Mouse (Mus musculus) G1E (cell line): ENCODE measurements at regions not wholly inside any gene's neighbourhood (a gene's known extent, or its start where the extent isn't known, plus 50 kb on each side); places are given as distances from the start of the nearest gene placed in this dataset.

Experiments used
- CTCF ChIP-seq: IDR thresholded peaks from 2 replicates; pipeline ENCODE4 v1.5.1; 2012; ENCODE audit warnings: low read depth, low read length, inconsistent platforms, mixed read lengths
- GATA1 ChIP-seq: IDR thresholded peaks from 2 replicates; pipeline ENCODE4 v1.6.1; 2012; ENCODE audit warnings: borderline replicate concordance, low read length, inconsistent platforms, mixed read lengths

DNA sequence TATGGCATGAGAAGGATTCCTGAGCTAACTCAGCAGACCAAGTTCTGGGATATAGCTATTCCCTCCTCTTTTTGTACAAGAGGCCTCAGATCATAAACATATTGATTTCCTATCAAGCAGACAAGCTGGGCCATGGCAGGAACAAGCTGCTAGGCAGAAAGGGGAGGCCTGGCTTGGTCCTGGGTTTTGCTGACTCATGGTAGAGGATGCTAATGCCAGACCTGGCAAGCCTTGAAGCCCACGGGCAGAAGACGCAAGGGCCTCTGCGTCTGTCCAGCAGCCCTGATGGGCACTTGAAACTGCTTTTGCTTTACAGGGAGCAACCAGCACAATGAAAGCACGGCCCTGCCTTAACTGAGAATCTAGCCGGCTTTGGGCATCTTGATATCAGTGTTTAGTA is 136.3 kb downstream of the Chst1 start:
- TF ChIP-seq CTCF, result no peak
- TF ChIP-seq GATA1, result no peak
